Mouse (Mus musculus) cerebral cortex, adult 2 months (tissue): ENCODE measurements around the gene Vmn1r188.

Experiments
- WGBS: fragments of 180-500 bp; shearing (Covaris S2); methylation state at CpG from one replicate; pipeline ENCODE4 v1.1.7; 2018; 5-methylcytosine and 5-hydroxymethylcytosine counted together

The Vmn1r188 gene

GRCm38 (mm10) chr13:22049737-22050440, 34.4 kb upstream of the Vmn1r188 start:
- WGBS, result 2% methylated on average over 14 of the region's 14 CpGs

GRCm38 (mm10) chr13:22050591-22051522, 33.4 kb upstream of the Vmn1r188 start:
- under 1% methylated on average over 52 of the region's 52 CpGs for WGBS

GRCm38 (mm10) chr13:22051523-22051859, 32.7 kb upstream of the Vmn1r188 start:
- 12% methylated on average over 5 of the region's 5 CpGs for WGBS

GRCm38 (mm10) chr13:22053754-22054153, 30.5 kb upstream of the Vmn1r188 start:
- WGBS, result 97% methylated on average over 1 of the region's 1 CpGs

- 86% methylated on average over 1 of the region's 1 CpGs for WGBS
Measured at GRCm38 (mm10) chr13:22061422-22061821, 22.8 kb upstream of the Vmn1r188 start.

- 84% methylated on average over 1 of the region's 1 CpGs for WGBS
Measured at GRCm38 (mm10) chr13:22063468-22063867, 20.8 kb upstream of the Vmn1r188 start.

GRCm38 (mm10) chr13:22105724-22106123, 21.5 kb downstream of the Vmn1r188 start, which contains the start of gene Vmn1r189:
Gene Vmn1r189, minus strand, starts transcription at chr13:22105824.
- 94% methylated on average over 2 of the region's 2 CpGs for WGBS

GRCm38 (mm10) chr13:22136495-22137293, 52.5 kb downstream of the Vmn1r188 start:
- WGBS, result 71% methylated on average over 5 of the region's 5 CpGs
